Mouse (Mus musculus) erythroblast, embryonic 14.5 days (primary cell): ENCODE measurements around the gene S100pbp.

Experiments
- GATA1 ChIP-seq: IDR thresholded peaks from 2 replicates; pipeline ENCODE4 v1.6.1; 2012; ENCODE audit warnings: low read length, inconsistent platforms, mixed read lengths
- TAL1 ChIP-seq: IDR thresholded peaks from 3 replicates; pipeline ENCODE4 v1.6.1; 2012; ENCODE audit warnings: low read length, inconsistent platforms, mixed read lengths

DNA sequence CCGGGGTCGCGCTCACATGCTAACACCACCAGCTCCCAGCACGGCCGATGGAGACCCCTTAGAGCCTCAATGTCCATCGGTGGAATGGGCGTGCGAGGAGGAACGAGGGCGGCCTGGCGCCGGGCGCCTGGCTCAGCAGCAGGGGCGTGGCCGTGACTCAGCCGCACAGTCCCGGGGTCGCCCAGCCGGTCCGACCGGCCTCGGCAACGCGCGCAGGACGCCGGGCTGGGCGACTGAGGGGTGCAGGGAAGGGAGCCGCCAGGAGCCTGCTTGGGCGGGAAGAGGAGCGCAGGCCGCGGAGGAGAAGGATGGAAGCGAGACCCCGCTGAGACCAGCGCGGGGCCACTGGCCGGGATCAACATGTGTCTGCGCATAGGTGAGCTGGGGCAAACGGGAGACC, 84.2 kb downstream of the S100pbp start, which contains the start of gene Tmem54:
- TF ChIP-seq TAL1 (no peak), GATA1 (no peak)
